Mouse (Mus musculus) hindbrain, postnatal 0 days (tissue): ENCODE results near the gene Cd27. TPM values are rescaled to one million over a fixed set of nuclear protein-coding genes. Genes with fewer than 3 reads are reported as not detected.
"Not testable (repeated sequence)": the region's sequence is repeated elsewhere in the genome, so short reads cannot be mapped to it uniquely, and the experiment has no call there.

ENCODE experiments used
- ATAC-seq: fragments of 200-750 bp; cut with Nextera tagmentation; 2 replicates; pipeline ENCODE4 v1.8.0; 2017; ENCODE audit warnings: mild to moderate bottlenecking, moderate TSS enrichment, moderate library complexity
- DNase-seq: peaks from one replicate; pipeline ENCODE4 v3.0.0-alpha.2; 2015; ENCODE audit warnings: low spot score
- H3K27ac ChIP-seq: fragments of 300-500 bp; sonication (generic); 2 replicates; pipeline ENCODE4 v1.5.1; 2014; ENCODE audit warnings: mild to moderate bottlenecking
- H3K27me3 ChIP-seq: fragments of 300-500 bp; sonication (generic); 2 replicates; pipeline ENCODE4 v1.6.1; 2014; ENCODE audit warnings: low read length, mixed read lengths; ENCODE audit not compliant: insufficient read depth
- H3K36me3 ChIP-seq: fragments of 300-500 bp; sonication (generic); 2 replicates; pipeline ENCODE4 v1.6.1; 2014; ENCODE audit warnings: low read length, mixed read lengths; ENCODE audit not compliant: insufficient read depth
- H3K4me1 ChIP-seq: fragments of 300-500 bp; sonication (generic); 2 replicates; pipeline ENCODE4 v1.6.1; 2014; ENCODE audit warnings: antibody characterized with exemption, low read length, mixed read lengths; ENCODE audit not compliant: insufficient read depth
- H3K4me2 ChIP-seq: fragments of 300-500 bp; sonication (generic); 2 replicates; pipeline ENCODE4 v1.6.1; 2014; ENCODE audit warnings: low read depth, mild to moderate bottlenecking, low read length, moderate library complexity, mixed read lengths
- H3K4me3 ChIP-seq: fragments of 300-500 bp; sonication (generic); 2 replicates; pipeline ENCODE4 v1.5.1; 2014; ENCODE audit warnings: low read length
- H3K9ac ChIP-seq: fragments of 300-500 bp; sonication (generic); replicated peaks from 2 replicates; pipeline ENCODE4 v1.6.1; 2014; ENCODE audit warnings: mild to moderate bottlenecking, low read length, moderate library complexity, mixed read lengths
- H3K9me3 ChIP-seq: fragments of 300-500 bp; sonication (generic); 2 replicates; pipeline ENCODE4 v1.6.1; 2016; ENCODE audit warnings: low read length, mixed read lengths
- CTCF ChIP-seq: IDR thresholded peaks from 2 replicates; pipeline ENCODE4 v1.5.1; 2016; ENCODE audit warnings: antibody characterized with exemption, control low read depth, low read depth
- WGBS: fragments of 180-500 bp; shearing (Covaris S2); extraction: QIAGEN DNeasy Blood & Tissue Kit; methylation state at CpG from one replicate; pipeline ENCODE4 v1.1.7; 2014; 5-methylcytosine and 5-hydroxymethylcytosine counted together
- polyA plus RNA-seq: library from polyadenylated mRNA; unstranded; fragments of >200 nt; fragmentation: Nextera tagmentation; extraction: Ambion mirVana; gene quantifications from 2 replicates; pipeline ENCODE4 v1.2.1, GENCODE M21; 2015
- total RNA-seq: library from RNA; depleted of rRNA; stranded (reverse); fragments of >200 nt; gene quantifications from 2 replicates; pipeline ENCODE4 v1.2.3, GENCODE M21; 2014

The Cd27 gene
- total and polyA plus RNA-seq, 2 experiments from 2014 or later: 0.29 TPM; not detected in 1

DNA sequence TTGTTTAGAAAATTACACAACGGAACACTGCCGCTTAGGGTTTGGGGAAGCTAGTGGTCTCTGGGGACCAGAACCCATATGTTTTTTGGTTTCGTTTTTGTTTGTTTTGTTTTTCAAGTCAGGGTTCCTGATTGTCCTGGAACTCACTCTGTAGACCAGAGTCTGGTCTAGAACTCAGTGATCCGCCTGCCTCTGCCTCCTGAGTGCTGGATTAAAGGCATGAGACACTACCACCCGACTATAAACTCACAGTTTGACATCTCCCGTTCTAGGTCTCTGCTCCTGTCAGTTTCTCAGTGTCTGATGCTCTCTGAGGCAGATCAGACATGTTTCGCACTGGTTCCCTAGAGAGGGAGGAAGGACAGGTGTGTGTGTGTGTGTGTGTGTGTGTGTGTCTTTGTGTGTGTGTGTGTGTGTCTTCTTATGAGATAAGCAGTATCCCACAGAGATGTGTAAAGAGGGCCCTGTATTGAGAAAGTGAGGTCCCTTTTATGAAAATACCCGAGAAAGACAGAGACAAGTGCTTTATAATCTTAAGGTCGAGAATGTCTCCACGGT, 35.5 kb upstream of the Cd27 start:
- ATAC-seq (no peak), DNase-seq (no peak)
- H3K27ac ChIP-seq: no peak overlapping the region
- H3K27me3 ChIP-seq: no peaks in the 10 kb centered on the region
- no peak overlapping the region for H3K4me2 ChIP-seq
- H3K9ac ChIP-seq: no peak overlapping the region
- 73% methylated on average over 10 of the region's 10 CpGs for WGBS
- no peaks in the 10 kb centered on the region for H3K36me3 ChIP-seq
- no peaks in the 10 kb centered on the region for H3K4me1 ChIP-seq
- TF ChIP-seq CTCF: no peak
- no peaks in the 10 kb centered on the region for H3K9me3 ChIP-seq
- no peak overlapping the region for H3K4me3 ChIP-seq

DNA sequence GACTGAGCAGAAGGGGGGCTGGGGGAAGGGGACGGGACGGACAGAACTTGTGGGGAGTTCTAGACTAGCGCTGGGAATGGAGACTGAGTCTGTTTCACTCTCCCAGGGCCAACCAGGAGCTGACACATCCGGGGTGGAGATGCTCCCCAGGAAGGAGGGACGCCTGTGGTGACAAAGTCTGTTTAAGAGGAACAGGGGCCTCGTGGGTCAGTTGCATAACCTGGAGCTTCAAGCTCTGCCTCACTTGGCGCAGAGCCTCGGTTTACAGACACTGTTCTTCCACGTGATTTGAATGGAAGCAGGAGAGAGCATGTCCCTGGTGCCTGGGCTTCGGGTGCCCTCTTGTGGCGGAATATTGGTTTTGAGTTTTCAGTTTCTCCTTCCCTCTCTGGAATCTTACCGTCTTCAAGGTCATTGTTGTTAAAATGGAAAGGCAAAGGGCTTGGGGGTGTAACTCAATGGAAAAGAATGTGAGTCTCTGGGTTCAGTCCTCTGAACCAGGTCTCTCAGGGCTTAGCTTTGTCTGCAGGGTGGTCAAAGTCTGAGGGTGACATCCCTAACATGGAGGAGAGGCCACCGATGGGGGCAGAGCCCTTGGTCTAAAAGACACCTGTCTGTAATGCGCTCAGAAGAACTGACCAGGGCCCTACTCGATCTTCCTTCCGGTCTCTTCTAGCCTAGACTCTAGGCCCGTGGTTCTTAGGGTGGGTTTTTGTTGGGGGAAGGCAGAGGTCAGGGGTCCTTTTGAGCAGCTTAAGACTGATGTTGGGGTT, 34.8 kb upstream of the Cd27 start:
- ATAC-seq (peak; percentile 91), DNase-seq (peak; percentile 95)
- Histone ChIP-seq H3K27me3 (no peaks in the 10 kb centered on the region), H3K4me3 (no peak overlapping the region), H3K9me3 (no peaks in the 10 kb centered on the region), H3K4me2 (peak overlapping the region; percentile 46), H3K36me3 (no peaks in the 10 kb centered on the region), H3K27ac (no peak overlapping the region), H3K4me1 (no peaks in the 10 kb centered on the region), H3K9ac (no peak overlapping the region)
- 20% methylated on average over 17 of the region's 17 CpGs for WGBS
- peak; percentile 97 for TF ChIP-seq CTCF

DNA sequence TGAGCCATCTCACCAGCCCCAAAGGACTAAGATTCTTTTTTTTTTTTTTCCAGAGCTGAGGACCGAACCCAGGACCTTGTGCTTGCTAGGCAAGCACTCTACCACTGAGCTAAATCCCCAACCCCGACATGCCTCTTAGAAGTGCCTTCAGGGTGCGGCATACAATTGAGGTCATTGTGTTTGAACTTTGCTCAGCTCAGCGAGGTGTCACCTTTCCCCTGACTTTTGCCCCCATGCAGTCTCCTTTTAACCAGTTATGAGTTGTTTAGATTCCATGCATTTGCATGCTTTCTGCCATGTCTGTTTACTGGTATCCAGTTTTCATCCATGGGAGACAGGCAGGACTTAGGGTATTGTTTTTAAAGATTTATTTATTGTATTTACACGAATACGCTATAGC, 32.0 kb upstream of the Cd27 start:
- Histone ChIP-seq H3K36me3 (no peaks in the 10 kb centered on the region), H3K4me2 (no peak overlapping the region), H3K9ac (no peak overlapping the region), H3K9me3 (no peaks in the 10 kb centered on the region), H3K4me3 (no peak overlapping the region), H3K4me1 (no peaks in the 10 kb centered on the region), H3K27me3 (no peaks in the 10 kb centered on the region), H3K27ac (no peak overlapping the region)
- no peak for DNase-seq
- TF ChIP-seq CTCF: no peak
- no peak for ATAC-seq
- whole genome bisulfite sequencing: 46% methylated on average over 6 of the region's 6 CpGs

DNA sequence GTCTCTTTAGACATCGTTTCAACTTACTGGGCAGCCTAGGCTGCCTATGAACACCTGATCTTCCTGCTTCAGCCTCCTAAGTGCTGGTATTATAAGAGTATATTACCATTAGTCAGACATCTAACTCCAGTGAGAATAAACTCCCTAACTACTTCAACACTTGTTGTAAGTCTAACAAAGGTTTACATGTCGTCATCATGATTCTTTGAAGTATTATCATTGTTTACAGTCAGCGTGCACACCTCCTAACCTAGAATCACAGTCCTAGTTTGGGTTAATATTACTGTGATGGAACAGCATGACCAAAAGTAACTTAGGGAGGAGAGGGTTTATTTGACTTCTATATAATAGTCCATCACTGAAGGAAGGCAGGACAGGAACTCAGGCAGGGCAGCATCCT, 30.7 kb upstream of the Cd27 start:
- no peak for TF ChIP-seq CTCF
- Histone ChIP-seq H3K27me3 (no peaks in the 10 kb centered on the region), H3K36me3 (no peaks in the 10 kb centered on the region), H3K27ac (no peak overlapping the region), H3K4me3 (no peak overlapping the region), H3K9ac (no peak overlapping the region), H3K9me3 (no peaks in the 10 kb centered on the region), H3K4me2 (no peak overlapping the region), H3K4me1 (no peaks in the 10 kb centered on the region)
- DNase-seq (no peak), ATAC-seq (no peak)
- WGBS: 85% methylated on average over 3 of the region's 3 CpGs

DNA sequence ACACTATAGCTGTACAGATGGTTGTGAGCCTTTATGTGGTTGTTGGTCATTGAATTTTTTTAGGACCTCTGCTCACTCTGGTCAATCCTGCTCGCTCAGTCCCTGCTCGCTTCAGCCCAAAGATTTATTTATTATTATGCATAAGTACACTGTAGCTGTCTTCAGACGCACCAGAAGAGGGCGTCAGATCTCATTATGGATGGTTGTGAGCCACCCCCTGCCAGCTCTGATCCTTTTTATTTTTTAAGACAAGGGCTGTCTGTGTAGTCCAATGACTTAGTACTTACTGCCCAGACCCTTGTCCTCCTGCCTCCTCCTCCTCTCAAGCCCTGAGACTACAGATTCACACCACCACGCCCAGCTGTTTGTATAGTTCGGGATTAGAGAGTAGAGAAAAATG, 29.8 kb upstream of the Cd27 start:
- not testable (repeated sequence) for H3K27ac ChIP-seq, H3K4me1 ChIP-seq, ATAC-seq, H3K4me3 ChIP-seq, H3K9ac ChIP-seq, H3K9me3 ChIP-seq, H3K27me3 ChIP-seq, H3K4me2 ChIP-seq, H3K36me3 ChIP-seq, DNase-seq
- WGBS: 64% methylated on average over 6 of the region's 6 CpGs

DNA sequence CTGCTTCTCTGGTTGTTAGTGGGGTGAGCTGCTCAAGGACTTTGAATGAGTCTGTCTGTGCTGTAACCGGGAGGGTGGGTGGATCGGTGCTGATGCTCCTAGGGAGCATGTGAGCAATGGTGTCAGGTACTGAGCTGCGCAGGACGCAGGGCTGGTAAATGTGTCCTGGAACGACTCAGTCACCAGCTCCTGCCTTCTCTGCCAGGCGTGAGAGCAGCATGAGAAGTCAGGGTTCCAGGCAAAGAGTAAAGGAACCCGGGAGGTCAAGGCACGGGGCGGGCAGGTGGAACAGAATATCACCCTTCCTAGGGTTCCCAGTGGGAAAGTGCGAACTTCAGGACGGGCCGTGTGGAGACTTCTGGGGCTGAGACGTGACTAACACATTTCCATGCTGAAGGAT, 29.3 kb upstream of the Cd27 start:
- DNase-seq: no peak
- Histone ChIP-seq H3K9ac (no peak overlapping the region), H3K9me3 (no peaks in the 10 kb centered on the region), H3K4me3 (no peak overlapping the region), H3K4me1 (no peaks in the 10 kb centered on the region), H3K36me3 (no peaks in the 10 kb centered on the region), H3K4me2 (no peak overlapping the region), H3K27ac (no peak overlapping the region), H3K27me3 (no peaks in the 10 kb centered on the region)
- 76% methylated on average over 13 of the region's 13 CpGs for WGBS
- TF ChIP-seq CTCF: no peak
- ATAC-seq: no peak

DNA sequence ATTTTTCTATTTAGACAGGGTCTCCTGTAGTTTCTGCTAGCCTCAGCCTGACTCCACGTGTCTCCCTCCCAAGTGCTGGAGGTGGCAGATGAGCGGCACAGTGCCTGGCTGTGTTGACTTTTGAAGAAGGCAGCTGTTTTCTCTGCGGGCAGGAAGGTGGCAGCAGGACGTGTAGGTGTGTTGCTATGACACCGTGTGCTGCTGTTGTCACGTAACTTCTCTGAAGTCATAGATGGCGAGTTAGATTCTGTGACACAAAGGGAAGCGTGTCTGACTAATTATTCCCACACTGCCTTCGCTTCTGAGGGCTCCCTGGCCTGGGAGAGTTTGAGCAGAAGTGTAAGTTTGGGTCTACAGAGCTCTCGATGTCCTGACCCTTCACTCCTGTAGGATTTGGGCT, 28.4 kb upstream of the Cd27 start:
- TF ChIP-seq CTCF: no peak
- 39% methylated on average over 10 of the region's 10 CpGs for WGBS

More for the DNA sequence above, 28.4 kb upstream of the Cd27 start:
- H3K9ac ChIP-seq: no peak overlapping the region
- H3K4me3 ChIP-seq: no peak overlapping the region
- no peak for ATAC-seq
- no peaks in the 10 kb centered on the region for H3K9me3 ChIP-seq
- no peaks in the 10 kb centered on the region for H3K4me1 ChIP-seq
- H3K27ac ChIP-seq: no peak overlapping the region
- no peaks in the 10 kb centered on the region for H3K27me3 ChIP-seq
- H3K36me3 ChIP-seq: no peaks in the 10 kb centered on the region
- DNase-seq: no peak
- H3K4me2 ChIP-seq: no peak overlapping the region
